ENCODE assay signal across 35 mouse cellular contexts in genomic region chr3:126016166-126016565, GRCm38 (mm10).
"Had no signal": no experiment of that assay in that cellular context is flagged by ENCODE, and none has a peak within 500 bp of the region (broad histone marks: within the 10 kb centered on the region; RNA-seq: fewer than 3 reads in every experiment).

No protein-coding gene starts in this region.

- H3K27ac ChIP-seq: heart, embryonic 13.5 days; heart, embryonic 15.5 days; hindbrain, embryonic 10.5 days; hindbrain, embryonic 12.5 days; hindbrain, embryonic 13.5 days; hindbrain, embryonic 14.5 days; hindbrain, embryonic 15.5 days; hindbrain, postnatal 0 days; intestine, embryonic 15.5 days; kidney, embryonic 15.5 days; kidney, postnatal 0 days; layer of hippocampus, adult 2 months; left cerebral cortex, adult 2 months had no signal

- ATAC-seq: hindbrain, embryonic 16.5 days; hindbrain, postnatal 0 days; inflammation-experienced regulatory T-cells, adult 6 months; intestine, embryonic 15.5 days; intestine, embryonic 16.5 days; intestine, postnatal 0 days had no signal

- H3K9me3 ChIP-seq: heart, embryonic 12.5 days; heart, embryonic 13.5 days; heart, embryonic 15.5 days; hindbrain, embryonic 10.5 days; hindbrain, embryonic 12.5 days; hindbrain, embryonic 13.5 days; hindbrain, embryonic 15.5 days; intestine, embryonic 15.5 days; kidney, embryonic 15.5 days had no signal

- H3K36me3 ChIP-seq: heart, embryonic 12.5 days; heart, embryonic 13.5 days; heart, embryonic 15.5 days; hindbrain, embryonic 10.5 days; hindbrain, embryonic 12.5 days; hindbrain, embryonic 13.5 days; hindbrain, embryonic 15.5 days; intestine, embryonic 15.5 days; kidney, embryonic 15.5 days had no signal

- H3K4me2 ChIP-seq: heart, embryonic 11.5 days; heart, embryonic 12.5 days; heart, embryonic 13.5 days; heart, embryonic 15.5 days; hindbrain, embryonic 12.5 days; hindbrain, embryonic 13.5 days; hindbrain, embryonic 14.5 days; hindbrain, embryonic 15.5 days; intestine, embryonic 15.5 days; kidney, embryonic 15.5 days had no signal

- H3K4me3 ChIP-seq: heart, embryonic 12.5 days; heart, embryonic 13.5 days; heart, embryonic 15.5 days; hindbrain, embryonic 10.5 days; hindbrain, embryonic 12.5 days; hindbrain, embryonic 13.5 days; hindbrain, embryonic 15.5 days; intestine, embryonic 15.5 days; kidney, embryonic 15.5 days; layer of hippocampus, adult 2 months; left cerebral cortex, adult 2 months had no signal

- DNase-seq: heart, postnatal 10 days; heart, postnatal 14 days; heart, postnatal 36 days; heart, postnatal 4 days; kidney, adult 11 months; kidney, adult 18-20 months; kidney, adult 2 months; kidney, adult 8-10 months; kidney, adult 9 months; kidney, postnatal 10 days; kidney, postnatal 14 days; kidney, postnatal 25 days; kidney, postnatal 36 days; kidney, postnatal 4 days; layer of hippocampus, adult 9-11 months; layer of hippocampus, postnatal 36 days had no signal

- H3K9ac ChIP-seq: heart, embryonic 12.5 days; heart, embryonic 13.5 days; heart, embryonic 15.5 days; hindbrain, embryonic 12.5 days; hindbrain, embryonic 13.5 days; hindbrain, embryonic 14.5 days; hindbrain, embryonic 15.5 days; intestine, embryonic 15.5 days; kidney, embryonic 15.5 days had no signal

- H3K4me1 ChIP-seq: heart, embryonic 12.5 days; heart, embryonic 13.5 days; heart, embryonic 15.5 days; hindbrain, embryonic 10.5 days; hindbrain, embryonic 12.5 days; hindbrain, embryonic 13.5 days; hindbrain, embryonic 15.5 days; intestine, embryonic 15.5 days; kidney, embryonic 15.5 days had no signal

- H3K27me3 ChIP-seq: heart, embryonic 12.5 days; heart, embryonic 13.5 days; heart, embryonic 15.5 days; hindbrain, embryonic 12.5 days; hindbrain, embryonic 13.5 days; hindbrain, embryonic 15.5 days; intestine, embryonic 15.5 days; kidney, embryonic 15.5 days had no signal
